Mouse (Mus musculus) limb, embryonic 11.5 days (tissue): ENCODE results near the gene Smyd2. TPM values are rescaled to one million over a fixed set of nuclear protein-coding genes. Genes with fewer than 3 reads are reported as not detected.

Experiments used
- ATAC-seq: fragments of 200-750 bp; cut with Nextera tagmentation; 2 replicates; pipeline ENCODE4 v1.8.0; 2017; ENCODE audit warnings: low read depth; ENCODE audit not compliant: insufficient number of reproducible peaks, low FRiP score, low TSS enrichment
- DNase-seq: peaks from one replicate; pipeline ENCODE4 v3.0.0-alpha.2; 2015; ENCODE audit warnings: low spot score
- H3K27ac ChIP-seq: fragments of 300-500 bp; sonication (generic); replicated peaks from 2 replicates; pipeline ENCODE4 v1.5.1; 2014; ENCODE audit warnings: low read depth, mild to moderate bottlenecking, low read length
- H3K27me3 ChIP-seq: fragments of 300-500 bp; sonication (generic); 2 replicates; pipeline ENCODE4 v1.6.1; 2014; ENCODE audit warnings: mild to moderate bottlenecking, low read length, mixed read lengths; ENCODE audit not compliant: control insufficient read depth, insufficient read depth
- H3K36me3 ChIP-seq: fragments of 300-500 bp; sonication (generic); 2 replicates; pipeline ENCODE4 v1.6.1; 2014; ENCODE audit warnings: mild to moderate bottlenecking, low read length, moderate library complexity, mixed read lengths; ENCODE audit not compliant: control insufficient read depth, insufficient read depth
- H3K4me1 ChIP-seq: fragments of 300-500 bp; sonication (generic); 2 replicates; pipeline ENCODE4 v1.6.1; 2014; ENCODE audit warnings: low read length, mixed read lengths; ENCODE audit not compliant: control insufficient read depth, insufficient read depth
- H3K4me2 ChIP-seq: fragments of 300-500 bp; sonication (generic); 2 replicates; pipeline ENCODE4 v1.6.1; 2014; ENCODE audit warnings: low read depth, mild to moderate bottlenecking, moderate library complexity; ENCODE audit not compliant: severe bottlenecking
- H3K4me3 ChIP-seq: fragments of 300-500 bp; sonication (generic); 2 replicates; pipeline ENCODE4 v1.5.1; 2014; ENCODE audit warnings: low read depth, low read length
- H3K9ac ChIP-seq: fragments of 300-500 bp; sonication (generic); 2 replicates; pipeline ENCODE4 v1.6.1; 2014; ENCODE audit warnings: mild to moderate bottlenecking, low read length
- H3K9me3 ChIP-seq: fragments of 300-500 bp; sonication (generic); 2 replicates; pipeline ENCODE4 v1.6.1; 2016; ENCODE audit warnings: low read length; ENCODE audit not compliant: control insufficient read depth
- WGBS: fragments of 180-500 bp; shearing (Covaris S2); extraction: QIAGEN DNeasy Blood & Tissue Kit; methylation state at CpG from one replicate; pipeline ENCODE4 v1.1.7; 2014; 5-methylcytosine and 5-hydroxymethylcytosine counted together
- polyA plus RNA-seq: library from polyadenylated mRNA; unstranded; fragments of >200 nt; fragmentation: Nextera tagmentation; extraction: Ambion mirVana; gene quantifications from 2 replicates; pipeline ENCODE4 v1.2.1, GENCODE M21; 2014

The Smyd2 gene
- polyA plus RNA-seq, 1 experiment from 2014 or later = 71.8 TPM

DNA sequence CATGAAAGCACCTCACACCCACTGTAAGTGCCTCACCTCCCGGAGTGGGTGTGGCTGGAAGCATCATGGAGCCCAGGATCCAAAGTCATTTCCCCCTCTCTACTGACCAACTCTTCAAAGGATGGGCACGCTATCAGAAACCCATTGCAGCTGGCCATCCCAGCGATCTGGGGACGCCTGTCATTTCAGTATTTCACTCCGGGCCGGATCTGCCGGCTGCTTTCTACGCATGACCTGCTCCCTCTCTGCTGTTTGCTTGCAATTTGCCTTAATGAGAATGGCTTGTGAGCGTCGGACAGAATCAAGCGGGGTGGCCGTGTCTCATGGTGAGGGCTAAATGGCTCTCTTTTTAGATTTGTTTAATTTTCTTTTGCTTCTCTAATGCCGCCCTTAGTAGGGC is 88.0 kb downstream of the Smyd2 start:
- no peak overlapping the region for H3K9ac ChIP-seq
- WGBS = 56% methylated on average over 13 of the region's 13 CpGs
- H3K4me3 ChIP-seq = no peak overlapping the region
- no peak overlapping the region for H3K4me2 ChIP-seq
- no peaks in the 10 kb centered on the region for H3K36me3 ChIP-seq
- ATAC-seq (no peak), DNase-seq (no peak)
- H3K9me3 ChIP-seq = no peaks in the 10 kb centered on the region
- no peaks in the 10 kb centered on the region for H3K27me3 ChIP-seq
- H3K4me1 ChIP-seq = peaks cover 10% of the 10 kb centered on the region
- H3K27ac ChIP-seq = no peak overlapping the region

DNA sequence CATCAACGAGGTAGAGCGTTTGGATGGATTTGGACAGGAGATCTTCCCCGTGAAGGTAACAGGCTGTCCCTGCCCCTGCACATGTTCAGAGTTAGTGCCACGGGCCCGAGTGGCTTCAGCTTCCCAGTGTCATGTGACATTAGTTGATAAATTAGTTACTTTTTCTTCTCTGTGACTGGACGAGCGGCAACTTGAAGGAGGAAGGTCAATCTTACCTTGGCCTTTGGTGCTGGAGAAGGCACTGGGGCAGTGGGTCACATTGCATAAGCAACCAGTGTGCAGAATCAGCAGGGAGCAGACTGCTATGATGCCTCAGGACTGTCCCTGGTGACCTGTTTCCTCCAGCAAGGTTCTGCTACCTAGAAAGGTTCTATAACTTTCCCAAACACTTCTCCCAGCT is 88.8 kb downstream of the Smyd2 start:
- peaks cover 10% of the 10 kb centered on the region for H3K4me1 ChIP-seq
- no peak overlapping the region for H3K27ac ChIP-seq
- H3K4me2 ChIP-seq = no peak overlapping the region
- H3K36me3 ChIP-seq = no peaks in the 10 kb centered on the region
- no peak for DNase-seq
- H3K9ac ChIP-seq = no peak overlapping the region
- H3K9me3 ChIP-seq = no peaks in the 10 kb centered on the region
- H3K4me3 ChIP-seq = no peak overlapping the region
- ATAC-seq = no peak
- 70% methylated on average over 7 of the region's 7 CpGs for WGBS
- H3K27me3 ChIP-seq = no peaks in the 10 kb centered on the region

DNA sequence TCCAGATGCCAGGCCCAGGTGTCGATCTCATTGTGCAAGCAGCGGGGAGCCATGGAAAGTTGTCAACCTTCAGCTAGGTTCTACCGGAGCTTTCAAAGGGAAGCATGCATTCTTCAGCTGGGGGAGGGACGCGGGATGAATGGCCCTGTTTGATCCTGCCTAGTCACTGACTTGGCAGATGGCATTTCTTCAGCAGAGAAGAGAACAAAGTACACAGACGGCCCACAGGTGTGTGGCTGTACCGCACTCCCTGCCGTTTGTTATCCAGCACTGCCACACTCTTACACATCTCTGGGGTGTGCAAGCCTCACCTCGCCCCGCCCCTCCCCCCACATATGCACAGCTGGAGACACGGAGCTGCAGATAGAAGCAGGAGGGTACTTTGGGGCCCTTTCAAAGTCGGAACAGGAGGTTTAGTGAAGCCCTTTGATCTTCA is 91.3 kb downstream of the Smyd2 start:
- Histone ChIP-seq H3K36me3 (no peaks in the 10 kb centered on the region), H3K27ac (no peak overlapping the region), H3K9ac (no peak overlapping the region), H3K4me2 (no peak overlapping the region), H3K4me1 (peaks cover 10% of the 10 kb centered on the region), H3K27me3 (no peaks in the 10 kb centered on the region), H3K9me3 (no peaks in the 10 kb centered on the region), H3K4me3 (no peak overlapping the region)
- 7% methylated on average over 12 of the region's 12 CpGs for WGBS
- DNase-seq (peak; percentile 45), ATAC-seq (peak; percentile 53; the same call in 1 of the 2 replicates)

Other genes with a start within 250 kb of the Smyd2 start
- 96.7 and 103 TPM in 2 replicates for gene Cenpf, start 234.3 kb downstream of the Smyd2 start, polyA plus RNA-seq
- gene Ptpn14, start 194.1 kb downstream of the Smyd2 start, polyA plus RNA-seq = 8.8 and 9.5 TPM in 2 replicates
- 1.1 and 1.2 TPM in 2 replicates for gene Prox1, start 248.4 kb upstream of the Smyd2 start, polyA plus RNA-seq